Mouse (Mus musculus): ENCODE data around the gene Kcnk3. TPM values are rescaled to one million over a fixed set of nuclear protein-coding genes. Genes with fewer than 3 reads are reported as not detected.

Gene Kcnk3
- total RNA-seq, 1 experiment from 2014 or later = 701 TPM

DNA sequence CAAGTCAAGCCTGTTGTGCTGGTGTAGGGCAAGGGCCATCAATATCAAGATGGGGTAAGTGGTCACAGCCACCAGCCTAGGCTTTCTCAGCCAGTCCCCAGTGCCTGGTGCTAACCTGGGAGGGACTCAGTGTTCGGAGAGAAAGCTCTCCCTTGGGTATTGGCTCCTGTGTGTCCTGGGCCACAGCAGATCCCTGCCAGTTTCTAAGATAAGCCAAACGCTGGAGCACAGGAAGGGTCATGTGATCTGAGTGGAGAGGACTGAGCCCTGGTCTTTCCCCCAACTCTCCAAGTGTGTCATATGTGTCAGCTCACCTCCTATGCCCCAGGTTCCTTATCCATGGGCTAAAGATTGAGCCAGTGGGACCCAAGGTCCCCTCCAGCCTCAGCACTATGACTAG, 869 bp upstream of the Kcnk3 start:
- DNase-seq = peak; percentile 74

DNA sequence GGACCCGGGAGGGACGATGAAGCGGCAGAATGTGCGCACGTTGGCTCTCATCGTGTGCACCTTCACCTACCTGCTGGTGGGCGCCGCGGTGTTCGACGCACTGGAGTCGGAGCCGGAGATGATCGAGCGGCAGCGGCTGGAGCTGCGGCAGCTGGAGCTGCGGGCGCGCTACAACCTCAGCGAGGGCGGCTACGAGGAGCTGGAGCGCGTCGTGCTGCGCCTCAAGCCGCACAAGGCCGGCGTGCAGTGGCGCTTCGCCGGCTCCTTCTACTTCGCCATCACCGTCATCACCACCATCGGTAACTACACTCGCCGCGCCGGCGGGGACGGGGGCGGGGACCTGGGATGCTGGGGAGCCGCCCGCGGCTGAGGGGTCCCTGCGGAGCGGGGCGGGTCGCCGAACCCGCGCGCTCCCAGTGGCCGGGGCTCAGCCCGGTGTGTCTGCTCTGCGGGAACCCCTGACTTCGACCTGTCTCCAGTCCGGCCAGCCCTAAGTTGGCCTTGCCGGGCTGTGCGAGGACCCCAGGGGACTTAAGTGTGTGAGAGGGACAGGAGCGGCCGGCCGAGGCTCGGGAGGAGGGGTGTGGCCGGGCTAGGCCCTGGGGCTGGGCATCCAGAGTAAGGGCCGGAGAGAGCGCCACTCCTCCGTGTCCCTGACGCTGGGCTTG, 465 bp downstream of the Kcnk3 start:
- peak; percentile 82 for DNase-seq

DNA sequence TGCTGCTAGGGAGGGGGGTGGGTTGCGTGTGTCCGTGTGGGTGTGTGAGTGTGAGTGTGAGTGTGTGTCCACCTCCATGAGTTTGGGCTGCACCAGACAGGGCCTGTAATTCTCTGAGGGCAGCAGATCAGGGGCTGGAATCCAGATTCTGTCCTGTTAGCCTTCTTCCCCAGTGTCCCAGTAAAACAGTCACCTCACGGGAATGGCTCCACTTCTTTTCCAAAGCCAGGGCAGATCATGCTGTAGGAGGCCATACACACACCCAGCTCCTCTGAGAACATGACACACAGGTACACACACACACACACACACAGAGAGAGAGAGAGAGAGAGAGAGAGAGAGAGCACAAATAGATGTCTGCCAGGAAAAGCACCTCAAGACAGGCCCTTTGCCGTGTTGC, 1.1 kb downstream of the Kcnk3 start:
- no peak for DNase-seq

GRCm38 (mm10) chr5:30589546-30589945, 1.6 kb downstream of the Kcnk3 start:
- DNase-seq = peak; percentile 85

GRCm38 (mm10) chr5:30590231-30590630, 2.3 kb downstream of the Kcnk3 start:
- peak; percentile 18 for DNase-seq

GRCm38 (mm10) chr5:30591205-30591731, 3.3 kb downstream of the Kcnk3 start:
- peak; percentile 71 for DNase-seq

DNA sequence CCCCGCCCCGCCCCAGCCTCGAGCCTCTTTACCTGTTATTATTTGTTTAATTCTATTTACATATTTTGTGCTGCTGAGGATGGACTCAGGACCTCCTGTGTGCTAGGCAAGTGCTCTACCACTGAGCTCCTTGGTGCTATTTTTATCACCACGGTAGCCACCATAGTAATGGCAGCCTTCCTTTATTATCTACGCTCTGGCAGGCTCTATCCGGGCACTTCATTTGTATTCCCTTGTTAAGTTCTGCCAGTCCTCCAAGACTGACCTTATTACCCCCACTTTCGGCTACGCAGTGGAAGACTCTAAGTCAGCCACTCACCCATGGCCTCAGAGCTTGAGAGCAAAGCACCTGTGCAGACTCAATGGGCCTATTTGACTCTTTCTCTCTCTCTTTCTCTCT, 3.8 kb downstream of the Kcnk3 start:
- DNase-seq = no peak

GRCm38 (mm10) chr5:30592279-30592980, 4.5 kb downstream of the Kcnk3 start:
- DNase-seq = peak; percentile 82

DNA sequence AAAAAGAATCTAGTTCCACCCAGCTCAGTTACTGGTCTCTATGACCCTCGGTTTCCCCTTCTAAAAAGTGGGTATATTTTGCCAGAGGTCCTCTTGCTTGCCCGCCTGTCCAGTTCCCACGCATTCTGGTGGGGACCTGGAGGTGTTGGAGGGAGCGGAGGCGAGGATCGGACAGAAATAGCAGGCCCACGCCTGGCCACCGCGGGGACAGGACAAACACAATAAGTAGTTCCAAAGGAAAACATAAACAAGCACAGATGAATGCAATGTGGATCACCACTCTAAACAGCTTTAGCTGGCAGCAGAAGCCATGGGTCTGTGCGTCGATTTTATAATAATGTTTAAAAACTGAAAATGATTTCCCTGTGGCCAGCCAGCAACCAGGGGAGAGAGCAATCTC, 5.4 kb downstream of the Kcnk3 start:
- no peak for DNase-seq

- DNase-seq = peak; percentile 81
Observed at GRCm38 (mm10) chr5:30593811-30594504, 6.0 kb downstream of the Kcnk3 start.

GRCm38 (mm10) chr5:30594953-30595560, 7.1 kb downstream of the Kcnk3 start:
- DNase-seq = peak; percentile 50

GRCm38 (mm10) chr5:30601397-30601796, 13.4 kb downstream of the Kcnk3 start:
- peak; percentile 55 for DNase-seq

GRCm38 (mm10) chr5:30603255-30603654, 15.3 kb downstream of the Kcnk3 start:
- no peak for DNase-seq

DNA sequence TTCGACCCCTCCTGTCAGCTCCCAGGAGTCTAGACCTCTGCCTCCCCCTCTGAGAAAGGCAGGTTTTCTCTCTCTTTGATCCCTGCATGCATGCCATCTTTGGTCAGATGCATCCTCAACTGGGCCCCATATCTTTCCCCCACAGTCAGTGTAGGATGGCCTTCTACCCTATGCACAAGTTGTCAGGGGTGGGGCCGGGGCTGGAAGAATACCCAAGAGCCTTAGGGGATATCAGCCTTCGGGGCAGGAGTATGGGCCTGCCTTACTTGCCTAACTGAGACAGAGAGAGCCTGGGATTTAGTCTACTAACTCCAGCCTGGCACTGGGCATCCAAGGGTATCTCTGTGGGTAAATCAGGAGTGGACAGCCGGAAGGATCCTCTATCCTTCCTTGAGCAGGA, 16.0 kb downstream of the Kcnk3 start:
- DNase-seq = no peak

DNA sequence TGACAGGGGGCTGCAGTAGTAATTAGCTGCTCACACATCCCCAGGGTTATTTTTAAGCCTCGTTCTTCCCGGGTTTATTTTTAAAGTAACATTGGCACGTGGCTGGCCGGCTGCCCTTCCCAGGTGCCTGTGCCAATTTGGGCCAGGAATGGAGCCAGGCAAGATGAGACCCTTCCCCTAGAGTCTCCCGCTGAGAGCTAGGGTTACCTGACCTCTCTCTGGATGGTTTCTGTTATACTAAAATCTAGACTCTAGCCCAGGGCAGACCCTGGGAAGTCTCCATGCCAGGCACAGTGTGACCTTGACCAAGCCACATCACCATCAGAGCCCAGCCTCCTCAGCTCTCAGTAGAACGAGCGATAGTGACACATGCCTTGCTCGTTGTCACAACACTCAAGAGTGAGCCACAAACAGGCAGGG, 16.8 kb downstream of the Kcnk3 start:
- DNase-seq = peak; percentile 79

DNA sequence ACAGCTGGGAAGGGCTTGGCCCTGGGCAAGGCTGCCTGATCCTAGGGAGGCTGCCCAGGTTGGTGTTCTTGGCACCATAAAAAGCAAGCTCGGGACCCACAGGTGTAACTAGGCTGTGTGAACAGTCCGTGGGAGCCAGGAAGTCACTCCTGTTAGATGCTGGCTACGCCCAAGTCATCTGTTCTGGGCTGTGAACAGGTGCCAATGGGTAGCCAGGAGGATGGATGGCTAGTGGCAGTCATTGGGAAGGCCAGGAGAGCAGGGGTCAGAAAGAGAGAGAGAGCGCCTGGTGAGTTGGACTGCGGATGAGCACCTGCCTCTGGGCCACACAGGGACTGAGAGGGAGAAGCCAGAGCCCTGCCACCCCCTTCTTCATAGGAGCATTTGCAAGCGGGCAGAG, 17.7 kb downstream of the Kcnk3 start:
- no peak for DNase-seq

- DNase-seq = peak; percentile 79
Observed at GRCm38 (mm10) chr5:30606424-30607073, 18.6 kb downstream of the Kcnk3 start.

DNA sequence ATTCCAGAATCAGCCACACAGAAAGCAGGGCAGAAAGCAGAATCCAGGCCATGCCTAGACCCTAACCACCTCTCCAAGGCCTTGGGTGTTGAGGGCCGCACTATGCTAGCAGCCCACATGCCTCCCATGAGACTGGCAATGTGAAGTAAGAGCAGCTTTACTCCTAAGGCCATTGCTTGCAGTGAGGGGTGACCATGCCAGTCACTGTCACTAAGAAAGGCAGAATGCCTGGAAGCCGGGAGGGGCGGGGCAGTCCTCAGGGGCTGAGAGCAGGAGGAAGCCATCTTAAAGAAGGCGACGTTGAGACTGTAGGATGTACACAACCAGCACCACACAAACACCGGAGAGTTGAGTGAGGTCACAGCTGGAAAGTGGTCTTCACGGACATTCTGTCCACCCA, 21.1 kb downstream of the Kcnk3 start:
- peak; percentile 36 for DNase-seq

- no peak for DNase-seq
Observed at GRCm38 (mm10) chr5:30609918-30610645, 22.1 kb downstream of the Kcnk3 start.

GRCm38 (mm10) chr5:30611091-30611490, 23.1 kb downstream of the Kcnk3 start:
- no peak for DNase-seq

DNA sequence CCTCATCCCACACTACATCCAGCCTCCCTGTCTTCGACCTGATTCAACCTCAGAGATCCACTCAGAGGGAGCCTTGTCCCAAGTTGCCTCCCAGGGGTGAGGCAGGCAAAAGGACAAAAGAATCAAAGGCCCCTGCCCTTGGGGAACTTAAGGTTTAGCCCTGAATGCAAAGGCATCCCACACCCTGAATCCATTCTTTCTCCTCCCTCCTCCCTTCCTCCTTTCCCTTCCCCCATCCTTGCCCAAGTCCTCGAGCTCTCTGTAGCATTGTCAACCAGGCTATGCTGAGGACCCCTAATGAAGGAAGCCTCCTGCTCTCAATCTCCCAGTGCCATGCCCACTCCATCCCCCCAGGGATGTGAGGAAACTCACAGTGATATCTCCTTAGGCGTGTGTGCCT, 23.7 kb downstream of the Kcnk3 start:
- DNase-seq = no peak

Measured in adrenal gland, postnatal 14 days (tissue).